Mouse (Mus musculus) c-Kit-positive CD71-positive TER-119-negative erythroid progenitor cells, embryonic 14.5 days (primary cell): Measurements from ENCODE around the gene Gm49425.
A peak's percentile ranks its signal among the peaks of the same experiment; 100 is the strongest.

Source experiments
- DNase-seq: peaks from one replicate; pipeline ENCODE4 v3.0.0-alpha.2; 2013; ENCODE audit warnings: low read depth

Gm49425 gene

DNA sequence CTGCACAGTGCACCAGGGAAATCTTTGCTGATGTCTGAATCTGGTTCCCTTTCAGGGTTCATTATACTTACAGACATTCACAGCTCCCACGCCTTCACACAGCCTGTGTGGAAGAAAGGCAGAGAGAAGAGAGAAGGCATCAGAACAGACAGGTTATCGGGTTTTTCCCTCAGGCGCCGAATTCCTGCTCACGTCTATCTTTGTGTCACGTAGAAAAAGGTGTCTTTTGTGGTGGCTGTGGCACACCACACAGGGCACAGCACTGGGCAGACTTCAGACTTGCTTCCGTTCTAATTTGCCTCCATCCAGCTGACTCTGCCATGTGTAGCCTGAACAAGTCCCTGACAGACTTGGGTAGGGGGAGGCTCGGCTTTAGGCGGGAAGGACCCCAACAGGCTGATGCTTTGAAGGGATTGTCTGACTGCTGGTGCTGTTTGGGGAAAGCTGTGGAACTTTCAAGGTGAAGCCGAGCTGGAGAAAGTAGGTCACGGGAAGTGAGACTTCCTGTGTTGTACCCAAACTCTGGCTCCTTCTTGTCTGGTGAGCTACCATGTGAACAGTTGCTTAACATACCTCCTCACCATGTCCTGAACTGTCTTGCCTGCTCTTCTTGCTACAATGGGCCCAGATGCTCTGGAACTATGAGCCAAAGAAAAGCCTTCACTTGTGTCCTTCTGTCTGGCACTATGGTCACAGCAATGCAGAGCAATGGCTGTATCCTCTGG lies 31.0 kb downstream of the Gm49425 start:
- DNase-seq: no peak

DNA sequence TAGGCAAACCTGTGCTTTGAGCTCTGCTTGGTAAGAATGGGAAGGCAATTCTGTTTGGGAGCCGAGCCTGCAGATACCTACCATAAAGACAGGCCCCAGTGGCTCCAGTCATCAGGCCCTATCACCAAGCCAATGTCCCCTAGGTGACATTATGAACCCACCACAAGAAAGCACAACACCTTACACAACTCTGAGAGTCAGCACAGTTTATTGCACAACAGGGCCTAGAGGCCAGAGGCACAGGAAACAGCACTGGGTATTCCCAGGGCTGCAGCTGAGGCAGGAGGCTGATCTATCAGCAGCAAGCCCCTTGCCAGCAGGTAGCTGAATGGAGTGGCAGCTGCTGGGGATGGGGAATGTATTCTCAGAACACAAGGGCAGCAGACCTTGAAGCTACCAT lies 32.1 kb downstream of the Gm49425 start:
- DNase-seq: no peak

DNA sequence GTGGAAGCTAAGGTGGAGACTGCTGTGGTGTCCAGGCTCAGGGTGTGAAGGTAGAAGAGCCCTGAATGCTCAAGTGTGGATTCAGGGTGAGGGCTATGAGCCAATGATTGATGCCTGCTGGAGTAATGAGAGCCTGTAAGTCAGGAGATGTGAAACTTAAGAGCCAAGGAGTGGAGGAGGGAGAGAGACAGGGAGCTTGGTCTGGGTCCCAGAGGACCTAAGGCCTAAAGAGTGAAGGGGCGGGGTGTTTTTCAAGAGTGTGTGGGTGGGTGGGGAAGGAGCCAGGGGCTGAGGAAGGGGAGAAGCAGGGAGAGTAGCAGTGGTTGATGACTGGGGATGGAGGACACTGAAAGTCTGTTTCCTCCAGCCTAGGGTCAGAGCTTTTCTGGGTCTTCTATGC lies 33.4 kb downstream of the Gm49425 start:
- no peak for DNase-seq

DNA sequence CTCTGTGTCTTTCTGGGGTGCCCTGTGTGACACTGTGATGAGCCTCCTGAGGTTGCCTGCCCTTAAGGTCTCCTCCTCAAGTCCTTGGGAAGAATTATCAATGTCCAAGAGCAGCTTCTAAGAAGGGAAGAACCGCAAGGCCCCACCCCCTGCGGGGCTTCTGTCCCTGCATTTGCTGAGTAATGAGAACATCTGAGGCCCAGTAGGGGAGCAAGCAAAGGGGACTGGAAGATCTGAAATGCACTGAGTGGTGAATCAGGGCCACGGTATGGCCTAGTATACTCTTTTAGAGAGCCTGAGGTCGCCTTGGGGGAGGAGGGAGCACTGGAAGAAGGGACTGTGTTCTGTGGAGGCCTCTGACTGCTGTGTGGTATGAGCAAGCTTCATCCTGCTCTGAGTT lies 35.0 kb downstream of the Gm49425 start:
- no peak for DNase-seq

DNA sequence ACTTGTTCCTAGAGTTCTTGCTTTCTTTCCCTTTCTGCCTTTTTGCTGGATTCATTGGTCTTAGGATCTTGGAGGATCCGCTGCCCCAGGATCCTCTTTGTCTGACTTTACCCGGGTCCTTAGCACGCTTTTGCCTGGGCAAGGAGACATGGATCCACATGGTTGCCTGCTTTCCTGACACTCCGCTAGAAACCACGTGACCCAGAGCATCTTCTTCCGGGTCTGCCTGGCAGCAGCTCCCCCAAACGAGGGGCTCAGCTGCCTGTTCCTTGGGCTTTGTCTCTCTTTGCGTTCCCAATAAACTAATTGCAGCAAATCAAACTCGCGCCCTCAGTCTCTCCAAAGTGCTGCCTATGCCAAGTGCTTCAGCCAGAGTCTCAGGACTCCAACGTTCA lies 37.4 kb downstream of the Gm49425 start:
- no peak for DNase-seq

DNA sequence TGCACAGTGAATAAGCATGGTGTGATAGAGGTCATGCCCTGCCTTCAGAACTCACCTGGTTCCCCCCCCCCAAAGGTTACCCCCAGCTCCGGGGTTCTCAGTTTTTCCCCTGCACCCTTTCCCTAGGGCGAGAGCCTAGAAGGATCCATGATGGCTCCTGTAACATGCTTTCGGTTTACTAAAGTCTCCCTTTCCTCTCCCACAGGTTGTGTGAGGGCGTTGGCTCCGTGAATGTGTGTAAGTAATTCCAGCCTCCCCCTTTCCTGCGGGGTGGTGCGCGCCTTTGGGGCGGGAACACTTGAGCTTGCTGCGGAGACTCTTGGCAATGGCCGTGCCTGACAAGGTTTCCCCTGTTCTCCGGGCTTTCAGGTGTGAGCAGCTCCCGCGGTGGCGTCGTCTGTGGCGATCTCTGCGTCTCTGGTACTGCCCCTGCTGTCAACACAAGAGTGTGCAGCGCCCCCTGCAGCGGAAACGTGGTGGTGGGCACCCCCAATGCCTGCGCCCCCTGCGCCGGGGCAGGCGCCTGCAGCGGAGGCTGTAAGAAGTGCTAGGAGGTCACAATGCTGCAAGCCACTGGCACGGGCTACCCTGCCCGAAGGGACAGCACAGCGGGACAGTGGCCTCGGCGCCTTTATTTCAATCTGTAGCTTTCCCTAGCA lies 37.9 kb downstream of the Gm49425 start:
- no peak for DNase-seq

DNA sequence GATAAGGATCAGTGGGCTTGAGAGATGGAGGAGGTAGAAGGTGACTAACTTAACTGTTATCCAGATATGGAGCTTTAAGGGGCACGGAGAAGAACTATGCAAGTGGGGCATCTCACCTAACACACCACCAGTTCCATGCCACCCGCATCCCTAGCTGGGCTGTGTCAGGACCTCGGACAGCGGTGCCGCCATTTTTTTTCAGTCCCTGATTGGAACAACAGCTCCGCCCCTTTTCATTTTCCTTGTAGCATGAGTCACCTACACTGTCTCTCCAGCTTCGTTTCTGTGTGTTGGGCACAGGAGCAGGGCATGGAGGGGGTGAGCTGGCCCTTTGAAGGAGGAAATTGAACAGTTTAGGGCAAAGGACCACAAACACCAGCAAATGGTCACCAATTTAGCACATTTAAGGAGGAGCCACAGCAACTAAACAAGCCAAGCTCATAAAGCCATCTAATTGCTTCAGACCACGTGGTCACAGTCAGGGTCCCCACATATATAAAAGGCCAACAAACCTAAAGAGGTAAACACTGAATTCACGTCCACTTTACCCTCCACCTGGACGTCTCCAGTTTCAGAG lies 44.0 kb downstream of the Gm49425 start, which contains the start of gene Krt86:
Krt86 (plus strand) TSS at position 527 of the 577 bp plus-strand sequence.
- peak; percentile 16 for DNase-seq

DNA sequence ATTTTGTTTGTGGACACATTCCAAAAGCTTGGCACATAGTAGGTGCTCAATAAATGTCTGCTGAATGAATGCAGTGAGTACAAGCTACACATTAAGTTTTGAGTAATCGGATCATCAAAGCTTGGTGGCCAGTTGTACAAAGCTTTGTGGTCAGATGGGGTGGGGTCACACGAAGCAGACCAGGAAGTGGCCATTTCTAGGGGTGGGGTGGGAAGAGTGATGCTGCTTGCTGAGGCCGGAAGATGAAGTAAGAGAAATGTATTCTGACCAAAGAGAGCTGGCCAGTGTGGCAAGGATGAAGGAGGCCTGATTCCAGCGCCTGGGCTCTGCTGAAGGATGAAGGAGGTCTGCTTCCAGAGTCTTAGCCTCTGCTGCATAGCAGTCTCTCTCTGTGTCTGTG lies 48.0 kb downstream of the Gm49425 start:
- no peak for DNase-seq
